Mouse (Mus musculus) brain, embryonic 14.5 days (tissue): Measurements from ENCODE around the gene Vmn1r93. TPM values are rescaled to one million over a fixed set of nuclear protein-coding genes. Genes with fewer than 3 reads are reported as not detected.
"Not testable (repeated sequence)": the region's sequence is repeated elsewhere in the genome, so short reads cannot be mapped to it uniquely, and the experiment has no call there.

Source experiments
- DNase-seq: peaks from one replicate; pipeline ENCODE4 v3.0.0-alpha.2; 2011; ENCODE audit warnings: low read depth
- polyA plus RNA-seq: library from polyadenylated mRNA; depleted of rRNA; stranded (reverse); fragments of >200 nt; gene quantifications from 2 replicates; pipeline ENCODE4 v1.2.3, GENCODE M21; 2012; rRNA removed

Gene Vmn1r93
- polyA plus RNA-seq: not detected in 2 replicates

DNA sequence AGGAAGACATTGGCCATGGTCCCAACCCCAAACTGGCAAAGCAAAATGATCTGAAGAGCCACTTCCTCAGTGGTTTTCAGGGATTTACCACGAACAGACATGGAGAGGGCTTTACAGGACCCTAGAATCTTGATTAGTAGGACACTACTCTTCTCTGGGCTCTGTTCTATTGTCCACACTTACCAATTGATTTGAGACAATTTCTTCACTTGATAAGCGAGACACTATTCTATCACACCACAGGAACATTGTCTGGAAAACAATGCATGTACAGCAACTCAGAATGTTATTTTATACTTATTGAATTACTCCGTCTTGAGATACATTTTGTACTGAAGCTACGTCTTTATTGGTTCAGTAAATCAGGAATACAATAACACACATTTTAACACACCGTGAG is at the start of gene Vmn1r93:
Gene Vmn1r93 (minus strand): TSS at position 101 of the 400 bp plus-strand sequence.
- not testable (repeated sequence) for DNase-seq

DNA sequence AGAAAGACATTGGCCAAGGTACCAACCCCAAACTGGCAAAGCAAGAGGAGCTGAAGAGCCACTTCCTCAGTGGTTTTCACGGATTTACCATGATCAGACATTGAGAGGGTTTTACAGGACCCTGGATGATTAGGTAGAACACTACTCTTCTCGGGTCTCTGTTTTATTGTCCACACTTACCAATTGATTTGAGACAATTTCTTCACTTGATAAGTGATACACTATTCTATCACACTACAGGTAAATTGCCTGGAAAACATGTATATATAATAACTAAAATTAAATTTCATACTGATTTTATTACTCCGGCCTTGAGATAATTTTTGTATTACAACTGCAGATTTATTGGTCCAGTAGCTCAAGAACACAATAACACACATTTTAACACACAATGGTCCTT is 29.4 kb upstream of the Vmn1r93 start, which contains the start of gene Vmn1r94:
Gene Vmn1r94 (minus strand): TSS at position 101 of the 400 bp plus-strand sequence.
- not testable (repeated sequence) for DNase-seq

DNA sequence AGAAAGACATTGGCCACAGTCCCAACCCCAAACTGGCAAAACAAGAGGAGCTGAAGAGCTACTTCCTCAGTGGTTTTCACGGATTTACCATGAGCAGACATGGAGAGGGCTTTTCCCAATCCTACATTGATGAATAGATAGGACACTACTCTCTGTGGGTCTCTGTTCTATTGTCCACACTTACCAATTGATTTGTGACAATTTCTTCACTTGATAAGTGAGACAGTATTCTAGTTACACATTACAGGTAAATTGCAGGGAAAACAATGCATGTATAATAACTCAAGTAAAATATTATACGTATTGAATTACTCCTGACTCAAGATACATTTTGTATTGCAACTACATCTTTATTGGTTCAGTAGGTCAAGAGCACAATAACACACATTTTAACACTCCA is 16.4 kb downstream of the Vmn1r93 start, which contains the start of gene Gm16442:
Gene Gm16442 (minus strand): TSS at position 101 of the 400 bp plus-strand sequence.
- not testable (repeated sequence) for DNase-seq

DNA sequence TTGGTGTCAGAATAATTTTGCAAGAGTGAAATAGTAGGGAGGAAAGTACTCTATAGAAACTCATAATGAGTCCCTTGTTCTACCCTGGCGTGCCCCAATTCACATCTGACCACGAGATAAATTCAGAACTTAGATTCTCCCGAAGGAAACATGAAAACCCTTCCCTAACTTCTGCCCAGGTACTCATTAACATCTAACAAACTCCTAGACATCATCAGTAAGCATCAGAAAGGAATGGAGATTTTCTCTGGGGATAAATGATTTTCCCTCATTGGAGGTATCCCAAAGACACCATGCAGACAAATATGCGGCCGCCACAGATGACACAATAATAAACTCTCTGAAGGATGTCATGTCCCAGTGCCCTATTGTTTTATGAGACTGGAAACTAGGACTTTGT is 39.5 kb downstream of the Vmn1r93 start, which contains the start of gene Vmn1r91:
Gene Vmn1r91 (plus strand): TSS at position 301 of the 400 bp plus-strand sequence.
- DNase-seq: not testable (repeated sequence)

Other genes with a start within 250 kb of the Vmn1r93 start
- gene Pvr, start 217.9 kb downstream of the Vmn1r93 start, polyA plus RNA-seq: 8.1 and 11.9 TPM in 2 replicates
- gene Igsf23, start 188.3 kb downstream of the Vmn1r93 start, polyA plus RNA-seq: not detected in 2 replicates
- gene Ceacam20, start 173.7 kb downstream of the Vmn1r93 start, polyA plus RNA-seq: not detected in 2 replicates
- not detected in 2 replicates for gene Nlrp9b, start 147.6 kb downstream of the Vmn1r93 start, polyA plus RNA-seq
- not detected in 2 replicates for gene Vmn1r91, start 39.4 kb downstream of the Vmn1r93 start, polyA plus RNA-seq
- gene Gm16442, start 16.5 kb downstream of the Vmn1r93 start, polyA plus RNA-seq: not detected in 2 replicates
- not detected in 2 replicates for gene Vmn1r94, start 29.3 kb upstream of the Vmn1r93 start, polyA plus RNA-seq
- gene Vmn1r95, start 54.6 kb upstream of the Vmn1r93 start, polyA plus RNA-seq: not detected in 2 replicates
- not detected in 2 replicates for gene Gm6164, start 66.5 kb upstream of the Vmn1r93 start, polyA plus RNA-seq
- gene Gm4498, start 94.7 kb upstream of the Vmn1r93 start, polyA plus RNA-seq: not detected in 2 replicates
- gene Gm5890, start 123.7 kb upstream of the Vmn1r93 start, polyA plus RNA-seq: not detected in 2 replicates
- gene Gm4133, start 195.0 kb upstream of the Vmn1r93 start, polyA plus RNA-seq: not detected in 2 replicates
- not detected in 2 replicates for gene Gm5728, start 236.3 kb upstream of the Vmn1r93 start, polyA plus RNA-seq